Mouse (Mus musculus) kidney, adult 10 weeks (tissue): ENCODE measurements around the gene Cadps2. TPM values are rescaled to one million over a fixed set of nuclear protein-coding genes. Genes with fewer than 3 reads are reported as not detected.

Experiments used
- polyA plus RNA-seq: library from polyadenylated mRNA; stranded (reverse); fragments of 350-450 nt; fragmentation: Illumina TruSeq; extraction: RNeasy Lipid Tissue Mini Kit (QIAGEN cat#74804); gene quantifications from one replicate; pipeline ENCODE4 v1.2.3, GENCODE M21; 2014; ENCODE audit warnings: low read depth, low replicate concordance

Gene Cadps2
- polyA plus RNA-seq: 24.7 TPM

DNA sequence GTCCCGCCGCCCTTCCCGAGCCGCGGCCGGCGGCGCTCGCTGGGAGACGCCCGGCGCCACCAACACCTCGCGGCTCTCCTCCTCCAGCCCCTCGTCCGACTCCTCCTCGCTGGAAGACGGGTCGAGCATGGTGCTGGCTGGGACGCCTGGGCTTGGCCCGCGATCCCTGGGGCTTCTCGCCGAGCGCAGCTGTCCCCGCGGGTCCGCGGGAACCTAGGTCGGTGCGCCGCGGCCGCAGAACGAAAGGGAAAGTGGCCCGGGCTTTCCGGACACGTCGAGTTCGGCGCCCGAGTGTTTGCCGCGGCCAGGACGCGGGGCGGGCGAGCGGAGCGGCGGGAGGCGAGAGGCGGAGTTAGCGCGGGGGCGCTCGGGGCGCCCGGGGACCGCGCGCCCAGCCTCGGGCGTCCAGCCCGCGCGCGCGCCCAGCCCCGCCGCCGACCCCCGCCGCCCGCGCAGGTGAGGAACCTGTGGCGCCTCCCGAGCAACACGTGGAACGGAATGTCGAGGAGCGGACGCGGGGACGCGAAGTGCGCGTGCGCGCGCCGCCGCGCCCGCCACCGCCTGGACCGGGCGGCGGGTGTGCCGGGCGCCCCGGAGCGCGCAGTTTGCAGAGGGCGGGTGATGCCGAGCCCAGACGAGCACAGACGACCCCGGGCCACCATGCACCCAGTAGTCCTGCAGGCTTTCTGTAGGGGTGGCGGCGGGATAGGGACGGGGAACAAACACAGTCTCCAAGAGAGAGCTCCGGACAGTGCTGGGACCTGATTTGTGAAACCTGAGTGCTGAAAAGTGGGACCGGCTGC, at the start of gene Cadps2:
TSS of gene Cadps2 (minus strand) at position 413 of the 803 bp plus-strand sequence.

DNA sequence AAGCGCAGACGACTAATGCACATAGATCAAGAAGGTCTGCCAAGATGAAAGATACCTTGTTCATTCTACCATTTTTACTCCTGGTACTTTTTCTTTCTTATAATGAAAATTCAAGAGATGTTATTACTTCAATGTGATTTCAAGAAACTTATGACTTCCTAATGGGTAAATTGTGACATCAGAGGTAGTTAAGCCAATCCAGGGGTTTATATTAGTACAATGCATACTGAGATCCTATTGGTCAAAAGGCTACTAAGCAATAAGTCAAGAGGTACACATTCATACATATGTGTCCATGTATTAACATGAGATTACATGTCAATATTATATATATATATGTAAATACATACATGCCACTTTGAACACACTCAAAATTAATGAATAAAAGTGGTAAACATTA, 184.2 kb downstream of the Cadps2 start, which contains the start of gene Rnf148:
TSS of gene Rnf148 (minus strand) at position 101 of the 400 bp plus-strand sequence.

DNA sequence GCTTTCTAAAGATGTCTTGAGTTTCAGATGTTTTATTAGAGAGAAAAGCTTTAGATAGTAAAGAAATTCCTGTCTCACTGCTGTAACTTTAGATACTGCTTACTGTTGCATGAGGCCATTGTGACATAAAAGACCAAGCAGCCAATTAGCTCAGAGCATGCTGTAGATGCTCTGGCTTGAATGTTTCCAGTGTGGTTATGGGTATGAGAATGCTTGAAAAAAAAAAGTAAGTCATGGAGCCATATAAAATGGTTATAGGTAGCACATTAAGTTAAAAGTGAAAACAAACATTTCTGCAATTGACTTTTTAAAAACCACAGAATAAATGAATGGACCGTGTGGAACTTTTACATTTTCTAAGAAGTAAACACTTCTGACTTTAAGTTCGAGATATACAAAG, 189.0 kb downstream of the Cadps2 start, which contains the start of gene Rnf133:
TSS of gene Rnf133 (minus strand) at position 101 of the 400 bp plus-strand sequence.

GRCm38 (mm10) chr6:23248313-23249052, 590.7 kb downstream of the Cadps2 start, which contains the start of gene Fezf1:
TSS of gene Fezf1 (minus strand) at chr6:23248362.

Other genes with a start within 250 kb of the Cadps2 start
- not detected for gene Rnf133, start 189.1 kb downstream of the Cadps2 start, polyA plus RNA-seq
- gene Rnf148, start 184.3 kb downstream of the Cadps2 start, polyA plus RNA-seq: not detected
- not detected for gene Tas2r118, start 130.6 kb upstream of the Cadps2 start, polyA plus RNA-seq